Mouse (Mus musculus) left cerebral cortex, postnatal 10 days (tissue): Measurements from ENCODE around the gene Dot1l. TPM values are rescaled to one million over a fixed set of nuclear protein-coding genes. Genes with fewer than 3 reads are reported as not detected.
"Not testable (repeated sequence)": the region's sequence is repeated elsewhere in the genome, so short reads cannot be mapped to it uniquely, and the experiment has no call there.

Experiments used
- DNase-seq, 2 experiments: peaks; one replicate each; pipeline ENCODE4 v3.0.0; 2021 to 2022; ENCODE audit warnings: low spot score in 2 of 2, mixed read lengths in 1 of 2; ENCODE audit errors: extremely low spot score in 1 of 2
- intact Hi-C: fragments of 180-260 bp; cut with DNase I; formaldehyde crosslinking; loops from one replicate; pipeline ENCODE4 v1.15.1; 2025
- total RNA-seq, 2 experiments: library from RNA; stranded (reverse); gene quantifications; 2 replicates each; pipeline ENCODE4 v1.2.3; 2021

Gene Dot1l
- total RNA-seq, 2 experiments from 2014 or later = 59.1 to 60.1 TPM

GRCm38 (mm10) chr10:80804916-80805315, 49.9 kb downstream of the Dot1l start, which contains the start of gene Amh:
Amh (plus strand) TSS chr10:80805243.
- DNase-seq = no peak
- intact Hi-C loops = loop anchor here (5.0 kb wide), 1 partner anchor 72 kb away; no protein-coding TSS in a partner anchor

DNA sequence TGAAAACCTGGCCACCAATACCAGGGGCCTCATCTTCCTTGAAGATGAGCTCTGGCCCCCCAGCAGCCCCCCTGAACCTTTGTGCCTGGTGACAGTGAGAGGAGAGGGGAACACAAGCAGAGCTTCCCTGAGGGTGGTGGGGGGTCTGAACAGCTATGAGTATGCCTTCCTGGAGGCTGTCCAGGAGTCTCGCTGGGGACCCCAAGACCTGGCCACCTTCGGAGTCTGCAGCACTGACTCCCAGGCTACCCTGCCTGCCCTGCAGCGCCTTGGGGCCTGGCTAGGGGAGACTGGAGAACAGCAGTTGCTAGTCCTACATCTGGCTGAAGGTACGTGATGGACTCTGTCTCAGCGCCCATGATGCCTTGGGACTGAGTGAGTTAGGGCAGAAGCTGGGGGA, 50.3 kb downstream of the Dot1l start:
- intact Hi-C loops = loop anchor here (5.0 kb wide), 1 partner anchor 72 kb away; no protein-coding TSS in a partner anchor
- no peak for DNase-seq

DNA sequence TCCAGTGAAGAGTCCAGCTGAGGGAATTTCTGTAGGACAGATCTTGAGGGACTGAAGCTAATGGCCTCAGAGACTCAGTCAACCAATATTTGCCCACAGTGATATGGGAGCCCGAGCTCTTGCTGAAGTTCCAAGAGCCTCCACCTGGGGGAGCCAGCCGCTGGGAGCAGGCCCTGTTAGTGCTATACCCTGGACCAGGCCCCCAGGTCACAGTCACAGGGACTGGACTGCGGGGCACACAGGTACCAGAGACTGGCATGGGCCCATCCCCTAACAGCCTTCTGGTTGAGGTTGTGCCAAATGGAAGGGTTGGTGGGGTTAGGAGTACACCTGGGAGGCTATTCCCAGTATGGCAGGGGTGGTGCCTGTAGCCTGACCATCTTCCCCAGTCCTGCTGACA, 50.9 kb downstream of the Dot1l start:
- intact Hi-C loops = loop anchor here (5.0 kb wide), 1 partner anchor 71 kb away; no protein-coding TSS in a partner anchor

GRCm38 (mm10) chr10:80806341-80807056, 51.5 kb downstream of the Dot1l start:
- intact Hi-C loops = loop anchor here (5.0 kb wide), 1 partner anchor 71 kb away; no protein-coding TSS in a partner anchor
- no peak for DNase-seq

More for the DNA sequence above, 50.9 kb downstream of the Dot1l start:
- peak in 1 of 2 experiments; percentile 82 for DNase-seq

DNA sequence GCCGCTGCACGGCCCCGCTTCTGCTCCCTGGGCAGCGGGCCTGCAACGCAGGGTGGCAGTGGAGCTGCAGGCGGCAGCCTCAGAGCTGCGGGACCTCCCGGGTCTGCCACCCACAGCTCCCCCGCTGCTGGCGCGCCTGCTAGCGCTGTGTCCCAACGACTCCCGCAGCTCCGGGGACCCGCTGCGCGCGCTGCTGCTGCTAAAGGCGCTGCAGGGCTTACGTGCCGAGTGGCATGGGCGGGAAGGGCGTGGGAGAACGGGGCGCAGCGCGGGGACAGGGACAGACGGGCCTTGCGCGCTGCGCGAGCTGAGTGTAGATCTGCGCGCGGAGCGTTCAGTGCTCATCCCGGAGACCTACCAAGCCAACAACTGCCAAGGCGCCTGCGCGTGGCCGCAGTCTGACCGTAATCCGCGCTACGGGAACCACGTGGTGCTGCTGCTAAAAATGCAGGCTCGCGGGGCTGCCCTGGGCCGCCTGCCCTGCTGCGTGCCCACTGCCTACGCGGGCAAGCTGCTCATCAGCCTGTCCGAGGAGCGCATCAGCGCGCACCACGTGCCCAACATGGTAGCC, 52.1 kb downstream of the Dot1l start:
- intact Hi-C loops = loop anchor here (5.0 kb wide), 1 partner anchor 70 kb away; no protein-coding TSS in a partner anchor

GRCm38 (mm10) chr10:80808099-80808984, 53.3 kb downstream of the Dot1l start:
- intact Hi-C loops = loop anchor here (5.0 kb wide), 1 partner anchor 69 kb away; no protein-coding TSS in a partner anchor
- no peak for DNase-seq

More for the DNA sequence above, 52.1 kb downstream of the Dot1l start:
- peak; percentile 83 to 87 for DNase-seq

GRCm38 (mm10) chr10:80808985-80809632, 54.1 kb downstream of the Dot1l start:
- DNase-seq = peak in 1 of 2 experiments; percentile 44
- intact Hi-C loops = loop anchor here (5.0 kb wide), 1 partner anchor 68 kb away; no protein-coding TSS in a partner anchor

GRCm38 (mm10) chr10:80810084-80810483, 55.1 kb downstream of the Dot1l start:
- intact Hi-C loops = no loop called here
- peak in 1 of 2 experiments; percentile 37 for DNase-seq

GRCm38 (mm10) chr10:80812391-80813041, 57.5 kb downstream of the Dot1l start:
- intact Hi-C loops = no loop called here

DNA sequence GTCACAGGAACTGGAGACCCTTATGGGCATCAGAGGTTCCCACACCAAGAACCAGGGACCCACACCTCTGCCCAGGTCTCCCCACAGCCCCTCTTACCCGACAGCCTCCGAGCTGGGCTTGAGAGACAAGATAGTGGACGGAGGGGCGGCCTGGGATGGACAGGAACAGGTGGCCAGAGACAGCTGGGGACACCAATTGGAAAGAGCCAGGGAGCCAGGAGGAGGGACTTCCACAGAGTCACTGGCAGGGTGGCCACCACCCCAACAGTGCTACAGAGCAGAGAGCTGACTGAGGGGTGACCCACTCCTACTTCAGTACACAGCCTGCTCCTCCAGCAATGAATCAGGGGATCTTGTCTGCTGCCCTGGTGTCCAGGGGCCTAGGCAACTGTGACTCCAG, 58.4 kb downstream of the Dot1l start, which contains the start of gene Jsrp1:
Gene Jsrp1 (minus strand): TSS at position 133 of the 400 bp plus-strand sequence.
- DNase-seq = no peak
- intact Hi-C loops = no loop called here

More at GRCm38 (mm10) chr10:80812391-80813041, 57.5 kb downstream of the Dot1l start:
- no peak for DNase-seq

- intact Hi-C loops = loop anchor here (5.0 kb wide), 1 partner anchor 183 kb away; no protein-coding TSS in a partner anchor
- DNase-seq = no peak
Observed at GRCm38 (mm10) chr10:80814800-80815199, 59.8 kb downstream of the Dot1l start.

- intact Hi-C loops = loop anchor here (5.0 kb wide), 1 partner anchor 181 kb away; no protein-coding TSS in a partner anchor
Observed at GRCm38 (mm10) chr10:80816303-80816702, 61.3 kb downstream of the Dot1l start.

DNA sequence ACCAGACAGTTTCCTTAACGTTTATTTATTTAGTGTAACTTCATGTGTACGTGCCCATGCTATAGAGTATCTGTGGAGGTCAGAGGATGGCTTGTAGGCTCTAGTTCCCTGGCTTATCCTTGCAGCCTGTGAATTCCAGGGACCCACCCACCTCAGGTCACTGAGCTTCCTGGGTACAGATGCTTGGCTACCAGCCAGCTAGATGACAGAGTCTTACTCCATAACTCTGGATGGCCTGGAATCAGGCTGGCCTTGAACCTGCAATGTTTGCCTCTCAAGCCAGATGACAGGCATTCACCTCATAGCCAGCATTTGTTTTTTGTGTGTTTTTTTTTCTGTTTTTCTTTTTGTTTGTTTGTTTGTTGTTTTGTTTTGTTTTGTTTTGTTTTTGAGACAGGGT, 62.2 kb downstream of the Dot1l start:
- intact Hi-C loops = loop anchor here (5.0 kb wide), 1 partner anchor 180 kb away; no protein-coding TSS in a partner anchor
- DNase-seq = no peak

More at GRCm38 (mm10) chr10:80816303-80816702, 61.3 kb downstream of the Dot1l start:
- DNase-seq = not testable (repeated sequence)

DNA sequence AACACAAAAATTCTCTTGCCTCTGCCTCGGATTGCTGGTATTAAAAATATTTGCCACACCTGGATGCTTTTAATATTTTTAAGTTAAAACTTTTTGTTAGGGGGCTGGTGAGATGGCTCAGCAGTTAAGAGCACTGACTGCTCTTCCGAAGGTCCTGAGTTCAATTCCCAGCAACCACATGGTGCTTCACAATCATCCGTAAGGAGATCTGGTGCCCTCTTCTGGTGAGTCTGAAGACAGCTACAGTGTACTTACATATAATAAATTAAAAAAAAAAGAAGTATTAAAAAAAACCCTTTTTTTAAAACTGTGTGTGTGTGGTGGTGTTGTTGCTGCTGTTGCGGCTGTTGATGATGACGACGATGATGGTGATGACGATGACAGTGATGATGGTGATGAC, 62.9 kb downstream of the Dot1l start:
- not testable (repeated sequence) for DNase-seq
- intact Hi-C loops = loop anchor here (5.0 kb wide), 1 partner anchor 179 kb away; no protein-coding TSS in a partner anchor

DNA sequence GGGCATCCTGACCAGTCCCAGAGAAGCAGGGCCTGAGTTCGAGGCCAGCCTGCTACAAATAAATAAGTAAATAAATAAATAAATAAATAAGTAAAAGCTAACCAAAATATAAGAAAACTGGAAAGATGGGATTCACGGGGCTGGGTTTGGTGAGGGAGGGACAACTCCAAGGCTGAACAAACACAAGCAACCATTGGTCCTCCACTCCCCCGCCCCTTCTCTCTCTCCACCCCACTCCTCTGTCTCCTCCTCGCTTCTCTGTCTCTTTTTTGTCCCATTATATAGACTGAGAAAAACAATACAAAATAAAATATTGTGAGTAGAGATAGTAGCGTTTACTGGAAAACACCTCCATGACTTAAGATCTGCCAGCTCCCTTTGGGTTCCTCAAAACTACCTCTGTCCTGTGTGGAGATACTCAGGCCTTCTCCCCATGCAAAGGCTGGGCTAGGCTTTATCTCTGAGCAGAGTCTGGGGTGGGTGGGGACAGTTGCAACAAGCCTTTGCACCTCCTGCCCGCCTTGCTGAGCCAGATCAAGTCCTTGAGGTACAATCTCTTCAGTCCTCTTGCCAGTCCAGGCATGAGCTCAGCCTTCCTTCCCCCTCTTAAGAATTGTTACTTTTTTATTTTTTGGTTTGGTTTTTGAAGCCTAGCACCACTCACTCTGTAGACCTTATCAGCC, 63.7 kb downstream of the Dot1l start:
- DNase-seq = no peak
- intact Hi-C loops = loop anchor here (5.0 kb wide), 1 partner anchor 179 kb away; no protein-coding TSS in a partner anchor

- intact Hi-C loops = loop anchor here (5.0 kb wide), 1 partner anchor 178 kb away; no protein-coding TSS in a partner anchor
- no peak for DNase-seq
Observed at GRCm38 (mm10) chr10:80819406-80819805, 64.4 kb downstream of the Dot1l start.

GRCm38 (mm10) chr10:80821991-80822390, 67.0 kb downstream of the Dot1l start:
- intact Hi-C loops = loop anchor here (2.0 kb wide), 1 partner anchor 59 kb away; no protein-coding TSS in a partner anchor
- no peak for DNase-seq
